8 mouse cellular contexts compared by ENCODE assay signal in genomic region chr3:62159031-62159430, GRCm38 (mm10).
A peak's percentile ranks its signal among the peaks of the same experiment; 100 is the strongest.
DNase-seq lines count a peak whose midpoint lies in the region; ATAC-seq and TF ChIP-seq lines count a peak whose summit lies in the region.

No protein-coding gene starts in this region.

- DNase-seq in B cell, adult 2 months: peak; percentile 51 to 59
- DNase-seq in MN1 (ENCODE audit: low spot score): peak; percentile 15
- peak; percentile 47 to 81 for DNase-seq in cerebellum, postnatal 25 days
- peak; percentile 86 for DNase-seq in liver, postnatal 0 days
- no peak for DNase-seq in frontal cortex, postnatal 25 days (ENCODE audit: low spot score in 2 of 2)

- 57% methylated on average over 22 of the region's 22 CpGs for WGBS in intestine, embryonic 16.5 days
- WGBS in liver, postnatal 0 days (ENCODE audit: insufficient replicate concordance): 51% methylated on average over 22 of the region's 22 CpGs
- WGBS in neural tube, embryonic 14.5 days: 52% methylated on average over 22 of the region's 22 CpGs

- H3K9ac ChIP-seq in intestine, embryonic 16.5 days (ENCODE audit: low read depth, low read length): no peak overlapping the region
- no peak overlapping the region for H3K9ac ChIP-seq in liver, postnatal 0 days (replicated peaks)
- H3K9ac ChIP-seq in neural tube, embryonic 14.5 days (replicated peaks; ENCODE audit: low read depth, low read length): no peak overlapping the region

- peaks cover 9% of the 10 kb centered on the region for H3K9me3 ChIP-seq in intestine, embryonic 16.5 days (ENCODE audit: control insufficient read depth, low read length)
- peaks cover 9% of the 10 kb centered on the region for H3K9me3 ChIP-seq in liver, postnatal 0 days (ENCODE audit: low read length)
- H3K9me3 ChIP-seq in neural tube, embryonic 14.5 days (ENCODE audit: control insufficient read depth, low read length): no peaks in the 10 kb centered on the region

- no peaks in the 10 kb centered on the region for H3K36me3 ChIP-seq in intestine, embryonic 16.5 days (ENCODE audit: control insufficient read depth, insufficient read depth, low read length)
- no peaks in the 10 kb centered on the region for H3K36me3 ChIP-seq in liver, postnatal 0 days (replicated peaks; ENCODE audit: insufficient read depth, low read length)
- no peaks in the 10 kb centered on the region for H3K36me3 ChIP-seq in neural tube, embryonic 14.5 days (ENCODE audit: control insufficient read depth, insufficient read depth, low read length)

- H3K27ac ChIP-seq in intestine, embryonic 16.5 days (ENCODE audit: low read length): no peak overlapping the region
- no peak overlapping the region for H3K27ac ChIP-seq in liver, postnatal 0 days (ENCODE audit: low read depth)
- H3K27ac ChIP-seq in neural tube, embryonic 14.5 days (ENCODE audit: low read depth, low read length): no peak overlapping the region

- H3K4me2 ChIP-seq in intestine, embryonic 16.5 days (ENCODE audit: low read depth, low read length): no peak overlapping the region
- no peak overlapping the region for H3K4me2 ChIP-seq in liver, postnatal 0 days (ENCODE audit: low read depth, low read length)
- H3K4me2 ChIP-seq in neural tube, embryonic 14.5 days (ENCODE audit: low read depth, low read length): no peak overlapping the region

- ATAC-seq in granulocyte monocyte progenitor cell, adult 5-6 weeks (replicated peaks; ENCODE audit: poor library complexity, severe bottlenecking): peak; percentile 75
- peak; percentile 100 for ATAC-seq in intestine, embryonic 16.5 days
- peak; percentile 100 for ATAC-seq in liver, postnatal 0 days
- ATAC-seq in neural tube, embryonic 14.5 days (ENCODE audit: low read depth): peak; percentile 91

- no peak for TF ChIP-seq CTCF in liver, postnatal 0 days (IDR thresholded peaks at IDR 0.05; ENCODE audit: low read depth)

- no peak overlapping the region for H3K4me3 ChIP-seq in intestine, embryonic 16.5 days (ENCODE audit: low read length)
- H3K4me3 ChIP-seq in liver, postnatal 0 days (ENCODE audit: low read depth, low read length): no peak overlapping the region
- H3K4me3 ChIP-seq in neural tube, embryonic 14.5 days (ENCODE audit: low read depth, low read length): no peak overlapping the region

- no peak for TF ChIP-seq EP300 in liver, postnatal 0 days (IDR thresholded peaks at IDR 0.05; ENCODE audit: low read depth)

- no peaks in the 10 kb centered on the region for H3K27me3 ChIP-seq in intestine, embryonic 16.5 days (replicated peaks; ENCODE audit: control insufficient read depth, insufficient read depth, low read length)
- H3K27me3 ChIP-seq in liver, postnatal 0 days (ENCODE audit: insufficient read depth, low read length): no peaks in the 10 kb centered on the region
- H3K27me3 ChIP-seq in neural tube, embryonic 14.5 days (ENCODE audit: control insufficient read depth, insufficient read depth, low read length): no peaks in the 10 kb centered on the region

- H3K4me1 ChIP-seq in intestine, embryonic 16.5 days (ENCODE audit: control insufficient read depth, insufficient read depth, low read length): no peaks in the 10 kb centered on the region
- no peaks in the 10 kb centered on the region for H3K4me1 ChIP-seq in liver, postnatal 0 days (ENCODE audit: insufficient read depth)
- H3K4me1 ChIP-seq in neural tube, embryonic 14.5 days (ENCODE audit: control insufficient read depth, insufficient read depth, low read length): no peaks in the 10 kb centered on the region

Comparison
In these comparisons a context has a peak if more than half of its experiments do, and no peak if none do; other contexts are left out.
1. DNase-seq: peak in B cell, adult 2 months (2 of 2), MN1 (single experiment), cerebellum, postnatal 25 days (2 of 2) and liver, postnatal 0 days (single experiment); none in frontal cortex, postnatal 25 days (0 of 2).
2. Peak in every context shown above with its lines, with median percentiles within 50 percentile points of each other: ATAC-seq.